Mouse (Mus musculus) liver, postnatal 0 days (tissue): ENCODE results near the gene Med24. TPM values are rescaled to one million over a fixed set of nuclear protein-coding genes. Genes with fewer than 3 reads are reported as not detected.
"Not testable (repeated sequence)": the region's sequence is repeated elsewhere in the genome, so short reads cannot be mapped to it uniquely, and the experiment has no call there.

Source experiments
- ATAC-seq: fragments of 200-750 bp; cut with Nextera tagmentation; 2 replicates; pipeline ENCODE4 v1.8.0; 2017; ENCODE audit warnings: mild to moderate bottlenecking, moderate library complexity
- DNase-seq: peaks from one replicate; pipeline ENCODE4 v3.0.0-alpha.2; 2016
- H3K27ac ChIP-seq: fragments of 300-500 bp; sonication (generic); 2 replicates; pipeline ENCODE4 v1.5.1; 2014; ENCODE audit warnings: antibody characterized with exemption, moderate library complexity, mild to moderate bottlenecking, low read depth
- H3K27me3 ChIP-seq: fragments of 300-500 bp; sonication (generic); 2 replicates; pipeline ENCODE4 v1.6.1; 2014; ENCODE audit warnings: low read length, control low read depth, mixed read lengths; ENCODE audit not compliant: insufficient read depth
- H3K36me3 ChIP-seq: fragments of 300-500 bp; sonication (generic); replicated peaks from 2 replicates; pipeline ENCODE4 v1.6.1; 2014; ENCODE audit warnings: mild to moderate bottlenecking, control low read depth, low read length, moderate library complexity, mixed read lengths; ENCODE audit not compliant: insufficient read depth
- H3K4me1 ChIP-seq: fragments of 300-500 bp; sonication (generic); 2 replicates; pipeline ENCODE4 v1.6.1; 2014; ENCODE audit warnings: antibody characterized with exemption, mild to moderate bottlenecking, control low read depth; ENCODE audit not compliant: insufficient read depth
- H3K4me2 ChIP-seq: fragments of 300-500 bp; sonication (generic); 2 replicates; pipeline ENCODE4 v1.6.1; 2014; ENCODE audit warnings: low read depth, mild to moderate bottlenecking, low read length, moderate library complexity, mixed read lengths
- H3K4me3 ChIP-seq: fragments of 300-500 bp; sonication (generic); 2 replicates; pipeline ENCODE4 v1.5.1; 2014; ENCODE audit warnings: low read depth, low read length
- H3K9ac ChIP-seq: fragments of 300-500 bp; sonication (generic); replicated peaks from 2 replicates; pipeline ENCODE4 v1.6.1; 2014; ENCODE audit warnings: mild to moderate bottlenecking, moderate library complexity
- H3K9me3 ChIP-seq: fragments of 300-500 bp; sonication (generic); 2 replicates; pipeline ENCODE4 v1.6.1; 2016; ENCODE audit warnings: mild to moderate bottlenecking, control low read depth, low read length, mixed read lengths
- CTCF ChIP-seq: sonication (generic); IDR thresholded peaks from 2 replicates; pipeline ENCODE4 v1.5.1; 2016; ENCODE audit warnings: antibody characterized with exemption, low read depth
- EP300 ChIP-seq: IDR thresholded peaks from 2 replicates; pipeline ENCODE4 v1.6.1; 2016; ENCODE audit warnings: antibody characterized with exemption, low read depth, mild to moderate bottlenecking
- WGBS: fragments of 180-500 bp; shearing (Covaris S2); extraction: QIAGEN DNeasy Blood & Tissue Kit; methylation state at CpG from one replicate; pipeline ENCODE4 v1.1.7; 2014; ENCODE audit not compliant: insufficient replicate concordance; 5-methylcytosine and 5-hydroxymethylcytosine counted together
- polyA plus RNA-seq: library from polyadenylated mRNA; unstranded; fragments of >200 nt; fragmentation: Nextera tagmentation; extraction: Ambion mirVana; gene quantifications from 2 replicates; pipeline ENCODE4 v1.2.1, GENCODE M21; 2015

Med24 gene
- polyA plus RNA-seq, 1 experiment from 2014 or later, result 10.9 TPM

GRCm38 (mm10) chr11:98740026-98740392 is 10.8 kb upstream of the Med24 start:
- TF ChIP-seq CTCF (no peak), EP300 (no peak)
- no peak for DNase-seq
- peak overlapping the region; percentile 96 for H3K9ac ChIP-seq
- H3K36me3 ChIP-seq, result no peaks in the 10 kb centered on the region
- H3K9me3 ChIP-seq, result no peaks in the 10 kb centered on the region
- no peaks in the 10 kb centered on the region for H3K27me3 ChIP-seq
- H3K4me2 ChIP-seq, result peak overlapping the region; percentile 94
- peaks cover 38% of the 10 kb centered on the region for H3K4me1 ChIP-seq
- H3K4me3 ChIP-seq, result peak overlapping the region; percentile 99
- H3K27ac ChIP-seq, result peak overlapping the region; percentile 95
- 15% methylated on average over 8 of the region's 8 CpGs for WGBS
- no peak for ATAC-seq

- Histone ChIP-seq H3K27ac (no peak overlapping the region), H3K4me2 (no peak overlapping the region), H3K27me3 (no peaks in the 10 kb centered on the region), H3K9ac (no peak overlapping the region), H3K4me3 (no peak overlapping the region), H3K36me3 (no peaks in the 10 kb centered on the region), H3K9me3 (peaks cover 5% of the 10 kb centered on the region; the same call in 1 of the 2 replicates), H3K4me1 (peaks cover 31% of the 10 kb centered on the region)
- no peak for ATAC-seq
- WGBS, result 44% methylated on average over 9 of the region's 9 CpGs
- no peak for DNase-seq
- TF ChIP-seq CTCF, result no peak
- TF ChIP-seq EP300, result no peak
Measured at GRCm38 (mm10) chr11:98738925-98739324, 9.7 kb upstream of the Med24 start.

- DNase-seq (no peak), ATAC-seq (no peak)
- WGBS, result 67% methylated on average over 4 of the region's 4 CpGs
- H3K4me1 ChIP-seq, result peaks cover 27% of the 10 kb centered on the region
- no peaks in the 10 kb centered on the region for H3K36me3 ChIP-seq
- no peak overlapping the region for H3K27ac ChIP-seq
- peaks cover 5% of the 10 kb centered on the region; the same call in 1 of the 2 replicates for H3K9me3 ChIP-seq
- H3K9ac ChIP-seq, result no peak overlapping the region
- H3K4me3 ChIP-seq, result no peak overlapping the region
- no peak overlapping the region for H3K4me2 ChIP-seq
- no peaks in the 10 kb centered on the region for H3K27me3 ChIP-seq
- no peak for TF ChIP-seq CTCF
- no peak for TF ChIP-seq EP300
Measured at GRCm38 (mm10) chr11:98738428-98738911, 9.2 kb upstream of the Med24 start.

- H3K27ac ChIP-seq, ATAC-seq, H3K9me3 ChIP-seq, H3K9ac ChIP-seq, H3K27me3 ChIP-seq, H3K4me2 ChIP-seq, H3K36me3 ChIP-seq, DNase-seq, H3K4me3 ChIP-seq: not testable (repeated sequence)
- 84% methylated on average over 2 of the region's 2 CpGs for WGBS
- H3K4me1 ChIP-seq, result peaks cover 14% of the 10 kb centered on the region
Measured at GRCm38 (mm10) chr11:98737220-98737619, 8.0 kb upstream of the Med24 start.

GRCm38 (mm10) chr11:98736176-98736575 is 6.9 kb upstream of the Med24 start:
- H3K27me3 ChIP-seq, result no peaks in the 10 kb centered on the region
- no peak overlapping the region for H3K9ac ChIP-seq
- H3K4me2 ChIP-seq, result no peak overlapping the region
- H3K4me1 ChIP-seq, result peaks cover 13% of the 10 kb centered on the region
- H3K36me3 ChIP-seq, result no peaks in the 10 kb centered on the region
- H3K4me3 ChIP-seq, result no peak overlapping the region
- DNase-seq (no peak), ATAC-seq (no peak)
- 71% methylated on average over 1 of the region's 1 CpGs for WGBS
- no peak overlapping the region for H3K27ac ChIP-seq
- no peak for TF ChIP-seq CTCF
- no peak for TF ChIP-seq EP300
- peaks cover 5% of the 10 kb centered on the region; the same call in 1 of the 2 replicates for H3K9me3 ChIP-seq

- no peak overlapping the region for H3K4me3 ChIP-seq
- H3K36me3 ChIP-seq, result no peaks in the 10 kb centered on the region
- H3K9me3 ChIP-seq, result peaks cover 5% of the 10 kb centered on the region; the same call in 1 of the 2 replicates
- TF ChIP-seq CTCF, result no peak
- TF ChIP-seq EP300, result no peak
- no peak overlapping the region for H3K27ac ChIP-seq
- no peak for DNase-seq
- peaks cover 4% of the 10 kb centered on the region for H3K4me1 ChIP-seq
- 88% methylated on average over 4 of the region's 4 CpGs for WGBS
- H3K4me2 ChIP-seq, result no peak overlapping the region
- H3K9ac ChIP-seq, result no peak overlapping the region
- no peak for ATAC-seq
- H3K27me3 ChIP-seq, result no peaks in the 10 kb centered on the region
Measured at GRCm38 (mm10) chr11:98735111-98735510, 5.9 kb upstream of the Med24 start.

- H3K27ac ChIP-seq, result no peak overlapping the region
- H3K36me3 ChIP-seq, result no peaks in the 10 kb centered on the region
- no peaks in the 10 kb centered on the region for H3K27me3 ChIP-seq
- DNase-seq, result no peak
- peaks cover 5% of the 10 kb centered on the region; the same call in 1 of the 2 replicates for H3K9me3 ChIP-seq
- TF ChIP-seq EP300 (no peak), CTCF (peak; percentile 51)
- ATAC-seq, result no peak
- H3K4me2 ChIP-seq, result no peak overlapping the region
- no peaks in the 10 kb centered on the region; the same call in 1 of the 2 replicates for H3K4me1 ChIP-seq
- no peak overlapping the region for H3K4me3 ChIP-seq
- 68% methylated on average over 3 of the region's 3 CpGs for WGBS
- H3K9ac ChIP-seq, result no peak overlapping the region
Measured at GRCm38 (mm10) chr11:98734020-98734419, 4.8 kb upstream of the Med24 start.
